ENCODE assay signal across 10 mouse cellular contexts in genomic region chr9:32503995-32504451, GRCm38 (mm10). TPM values are rescaled to one million over a fixed set of nuclear protein-coding genes. Genes with fewer than 3 reads are reported as not detected.
A peak's percentile ranks its signal among the peaks of the same experiment; 100 is the strongest.
DNase-seq lines count a peak whose midpoint lies in the region; ATAC-seq lines count a peak whose summit lies in the region.
"Had no signal": no experiment of that assay in that cellular context is flagged by ENCODE, and none has a peak within 500 bp of the region (broad histone marks: within the 10 kb centered on the region; RNA-seq: fewer than 3 reads in every experiment).

No protein-coding gene starts in this region.

- H3K27ac ChIP-seq in heart, embryonic 11.5 days (ENCODE audit: low read depth, low read length), result no peak overlapping the region
- no peak overlapping the region for H3K27ac ChIP-seq in embryonic facial prominence, embryonic 14.5 days (replicated peaks; ENCODE audit: low read depth, low read length)
- H3K27ac ChIP-seq in midbrain, embryonic 14.5 days (replicated peaks; ENCODE audit: low read depth, low read length), result no peak overlapping the region
- H3K27ac ChIP-seq: midbrain, embryonic 12.5 days had no signal

- no peak overlapping the region for H3K4me3 ChIP-seq in heart, embryonic 11.5 days (ENCODE audit: low read depth, low read length)
- H3K4me3 ChIP-seq in embryonic facial prominence, embryonic 14.5 days (ENCODE audit: low read depth, low read length), result no peak overlapping the region
- no peak overlapping the region for H3K4me3 ChIP-seq in midbrain, embryonic 14.5 days (replicated peaks; ENCODE audit: low read depth, low read length)
- H3K4me3 ChIP-seq: midbrain, embryonic 12.5 days had no signal

- no peak overlapping the region for H3K9ac ChIP-seq in heart, embryonic 11.5 days (ENCODE audit: low read depth, low read length)
- H3K9ac ChIP-seq in embryonic facial prominence, embryonic 14.5 days (ENCODE audit: low read depth, low read length), result no peak overlapping the region
- H3K9ac ChIP-seq in midbrain, embryonic 14.5 days (replicated peaks; ENCODE audit: low read length), result no peak overlapping the region
- H3K9ac ChIP-seq: midbrain, embryonic 12.5 days had no signal

- H3K36me3 ChIP-seq in heart, embryonic 11.5 days (ENCODE audit: control insufficient read depth, insufficient read depth, low read length), result no peaks in the 10 kb centered on the region
- H3K36me3 ChIP-seq in embryonic facial prominence, embryonic 14.5 days (ENCODE audit: control insufficient read depth, insufficient read depth, low read length), result no peaks in the 10 kb centered on the region
- H3K36me3 ChIP-seq in midbrain, embryonic 14.5 days (ENCODE audit: control insufficient read depth, insufficient read depth, low read length), result no peaks in the 10 kb centered on the region
- H3K36me3 ChIP-seq: midbrain, embryonic 12.5 days had no signal

- H3K4me2 ChIP-seq in heart, embryonic 11.5 days, result no peak overlapping the region
- H3K4me2 ChIP-seq in embryonic facial prominence, embryonic 14.5 days (ENCODE audit: low read depth, low read length), result no peak overlapping the region
- H3K4me2 ChIP-seq in midbrain, embryonic 14.5 days (ENCODE audit: low read length), result no peak overlapping the region
- H3K4me2 ChIP-seq: midbrain, embryonic 12.5 days had no signal

- ATAC-seq in heart, embryonic 11.5 days (replicated peaks; ENCODE audit: insufficient number of reproducible peaks, low FRiP score, low TSS enrichment), result no peak
- no peak for ATAC-seq in embryonic facial prominence, embryonic 14.5 days (ENCODE audit: low read depth)
- no peak for ATAC-seq in midbrain, embryonic 14.5 days (ENCODE audit: low FRiP score, low TSS enrichment)

- 52% methylated on average over 11 of the region's 11 CpGs for WGBS in heart, embryonic 11.5 days (ENCODE audit: insufficient replicate concordance)
- 47% methylated on average over 11 of the region's 11 CpGs for WGBS in embryonic facial prominence, embryonic 14.5 days
- 82% methylated on average over 11 of the region's 11 CpGs for WGBS in midbrain, embryonic 14.5 days

- no peaks in the 10 kb centered on the region for H3K9me3 ChIP-seq in heart, embryonic 11.5 days (replicated peaks; ENCODE audit: control insufficient read depth, low read length)
- H3K9me3 ChIP-seq in embryonic facial prominence, embryonic 14.5 days (ENCODE audit: control insufficient read depth, low read length), result no peaks in the 10 kb centered on the region
- no peaks in the 10 kb centered on the region for H3K9me3 ChIP-seq in midbrain, embryonic 14.5 days (ENCODE audit: control insufficient read depth, low read length)
- H3K9me3 ChIP-seq: midbrain, embryonic 12.5 days had no signal

- H3K4me1 ChIP-seq in heart, embryonic 11.5 days (ENCODE audit: control insufficient read depth, insufficient read depth, low read length), result peaks cover 25% of the 10 kb centered on the region
- peaks cover 25% of the 10 kb centered on the region for H3K4me1 ChIP-seq in embryonic facial prominence, embryonic 14.5 days (ENCODE audit: control insufficient read depth, insufficient read depth, low read length)
- no peaks in the 10 kb centered on the region for H3K4me1 ChIP-seq in midbrain, embryonic 14.5 days (ENCODE audit: control insufficient read depth, insufficient read depth, low read length)
- H3K4me1 ChIP-seq: midbrain, embryonic 12.5 days had no signal

- H3K27me3 ChIP-seq in heart, embryonic 11.5 days (ENCODE audit: control insufficient read depth, insufficient read depth, low read length), result 0 out of 2 replicates have a peak, but pooled peaks cover 2% of the 10 kb centered on the region
- no peaks in the 10 kb centered on the region for H3K27me3 ChIP-seq in embryonic facial prominence, embryonic 14.5 days (replicated peaks; ENCODE audit: control insufficient read depth, insufficient read depth, low read length)
- H3K27me3 ChIP-seq in midbrain, embryonic 14.5 days (ENCODE audit: control insufficient read depth, insufficient read depth, low read length), result no peaks in the 10 kb centered on the region
- H3K27me3 ChIP-seq: midbrain, embryonic 12.5 days had no signal

- peak; percentile 98 for DNase-seq in heart, adult 11 months
- peak; percentile 76 for DNase-seq in CD4-positive helper T cell, adult 2 months (ENCODE audit: low read depth, low spot score)
- DNase-seq in embryonic facial prominence, embryonic 14.5 days (ENCODE audit: low spot score), result peak; percentile 39
- peak; percentile 56 to 58 for DNase-seq in kidney, postnatal 36 days
- no peak for DNase-seq in midbrain, embryonic 14.5 days
- DNase-seq in right cerebral cortex, postnatal 10 days (ENCODE audit: low spot score in 2 of 2), result no peak
- no peak for DNase-seq in urinary bladder, postnatal 14 days (ENCODE audit: low spot score)
- DNase-seq: cerebellum, adult 11-12 months had no signal

RNA-seq across cellular contexts. Expression of gene Fli1, which starts 38.6 kb away (rescaled TPM):
- 17.1 and 18.7 TPM in 2 replicates for polyA plus RNA-seq in heart, embryonic 11.5 days (2014; fragmentation: Nextera tagmentation; extraction: Ambion mirVana)
- polyA plus RNA-seq in embryonic facial prominence, embryonic 14.5 days (2014; fragmentation: Nextera tagmentation; extraction: Ambion mirVana), result 18.8 and 22.9 TPM in 2 replicates
- polyA plus RNA-seq in midbrain, embryonic 14.5 days (2014; fragmentation: Nextera tagmentation; extraction: Ambion mirVana), result 4.0 and 7.9 TPM in 2 replicates

Comparison
In these comparisons a context has a peak if more than half of its experiments do, and no peak if none do; other contexts are left out.
1. DNase-seq: peak in heart, adult 11 months (single experiment), CD4-positive helper T cell, adult 2 months (single experiment), embryonic facial prominence, embryonic 14.5 days (single experiment) and kidney, postnatal 36 days (2 of 2); none in midbrain, embryonic 14.5 days (single experiment), right cerebral cortex, postnatal 10 days (0 of 2) and urinary bladder, postnatal 14 days (single experiment).